Mouse (Mus musculus) myocyte (in vitro differentiated cells): Measurements from ENCODE around the gene Auh.

Experiments used
- MAX ChIP-seq: IDR thresholded peaks from one replicate; pipeline ENCODE4 v1.6.1; 2011; ENCODE audit warnings: low read depth, mild to moderate bottlenecking, control low read depth
- MYOG ChIP-seq, 3 experiments: IDR thresholded peaks; one replicate each; pipeline ENCODE4 v1.6.1; 2011; ENCODE audit warnings: control low read depth in 2 of 3, low read depth in 2 of 3, mild to moderate bottlenecking in 2 of 3; ENCODE audit not compliant: insufficient read length in 2 of 3, control insufficient read depth in 1 of 3, insufficient read depth in 1 of 3
- POLR2A ChIP-seq: IDR thresholded peaks from one replicate; pipeline ENCODE4 v1.6.1; 2011; ENCODE audit warnings: low read depth, mild to moderate bottlenecking, control low read depth, moderate library complexity; ENCODE audit not compliant: insufficient read length
- POLR2AphosphoS2 ChIP-seq: IDR thresholded peaks from one replicate; pipeline ENCODE4 v1.6.1; 2011; ENCODE audit warnings: low read depth, control low read depth; ENCODE audit not compliant: insufficient read length
- REST ChIP-seq: IDR thresholded peaks from one replicate; pipeline ENCODE4 v1.6.1; 2011; ENCODE audit warnings: mild to moderate bottlenecking, control low read depth, moderate library complexity; ENCODE audit not compliant: insufficient read depth, insufficient read length
- USF1 ChIP-seq: IDR thresholded peaks from one replicate; pipeline ENCODE4 v1.6.1; 2011; ENCODE audit warnings: low read depth, mild to moderate bottlenecking, control low read depth, moderate library complexity

DNA sequence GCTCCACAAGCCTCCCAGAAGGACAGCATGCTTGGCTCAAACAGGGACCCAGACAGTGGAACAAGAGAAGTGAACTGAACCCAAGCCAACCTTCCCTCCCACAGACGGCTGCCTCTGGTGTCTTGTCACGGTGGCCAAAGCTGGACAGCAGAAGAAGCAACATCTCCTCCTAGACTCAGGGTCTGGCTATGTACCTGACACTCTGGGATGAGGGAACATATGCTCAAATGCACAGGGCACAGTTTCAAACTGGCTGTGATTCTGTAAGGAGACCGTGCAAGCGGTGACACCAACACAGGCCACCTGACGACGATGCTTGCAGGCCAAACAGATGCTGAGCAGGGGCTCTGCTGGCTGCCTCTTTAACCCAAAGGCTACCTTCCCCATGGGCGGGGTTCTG, 42.7 kb downstream of the Auh start:
- TF ChIP-seq POLR2A = no peak
- TF ChIP-seq POLR2AphosphoS2 = no peak
- TF ChIP-seq REST = no peak
- TF ChIP-seq MAX = no peak
- no peak for TF ChIP-seq MYOG (IDR thresholded peaks at IDR 0.05; ENCODE audit: control insufficient read depth in 1 of 3, insufficient read depth in 1 of 3, insufficient read length in 2 of 3, low read depth in 2 of 3)
- TF ChIP-seq USF1 = no peak
